In genomic region chr16:92286609-92287008, GRCm38 (mm10) we compare ENCODE assay signal across 9 mouse cellular contexts. TPM values are rescaled to one million over a fixed set of nuclear protein-coding genes. Genes with fewer than 3 reads are reported as not detected.
DNase-seq lines count a peak whose midpoint lies in the region; ATAC-seq and TF ChIP-seq lines count a peak whose summit lies in the region.
"Had no signal": no experiment of that assay in that cellular context is flagged by ENCODE, and none has a peak within 500 bp of the region (broad histone marks: within the 10 kb centered on the region; RNA-seq: fewer than 3 reads in every experiment).

No protein-coding gene starts in this region.

- in situ Hi-C loops in CH12.LX (cut with MboI; ENCODE audit: low pct_ligation_motif_present, low pct_unique_long_range_greater_than_20kb, low sequenced_read_pairs) = loop anchor here (25.0 kb wide), 2 partner anchors 574 to 924 kb away; partner anchors contain the start of gene Ifnar2

- peak; percentile 85 for DNase-seq in CH12.LX (ENCODE audit: extremely low read depth)
- DNase-seq in adrenal gland, adult 2 months = peak; percentile 82
- DNase-seq in embryo, embryonic 10 days (ENCODE audit: low spot score) = peak; percentile 90
- peak; percentile 66 to 94 for DNase-seq in heart, adult 18-20 months
- DNase-seq in large intestine, adult 2 months (ENCODE audit: low read depth, low spot score) = peak; percentile 56
- DNase-seq in lung, embryonic 14.5 days = peak; percentile 96
- DNase-seq in right cerebral cortex, adult 2 months (ENCODE audit: low spot score in 2 of 2) = peak; percentile 94
- peak; percentile 69 for DNase-seq in urinary bladder, adult 2 months (ENCODE audit: low spot score)

- TF ChIP-seq RAD21 in CH12.LX (IDR thresholded peaks at IDR 0.05; ENCODE audit: low read depth, low read length) = peak; percentile 81

- peaks cover 36% of the 10 kb centered on the region for H3K27me3 ChIP-seq in CH12.LX (replicated peaks)
- H3K27me3 ChIP-seq in lung, embryonic 14.5 days (ENCODE audit: insufficient read depth, low read length) = no peaks in the 10 kb centered on the region

- peaks cover 0 to 2% of the 10 kb centered on the region in 2 experiments; a peak in 1 of 4 replicates for H3K4me1 ChIP-seq in CH12.LX (ENCODE audit: control insufficient read depth in 1 of 2, insufficient read depth in 2 of 2)
- no peaks in the 10 kb centered on the region for H3K4me1 ChIP-seq in lung, embryonic 14.5 days (ENCODE audit: insufficient read depth)
- H3K4me1 ChIP-seq: liver, embryonic 15.5 days had no signal

- no peak for TF ChIP-seq POLR2A in CH12.LX (IDR thresholded peaks at IDR 0.05; ENCODE audit: low read depth, low read length)

- H3K4me3 ChIP-seq in CH12.LX (replicated peaks in 1 of 3; ENCODE audit: low read depth in 2 of 3, low read length in 2 of 3, poor library complexity in 1 of 3) = no peak overlapping the region
- H3K4me3 ChIP-seq in lung, embryonic 14.5 days (ENCODE audit: low read depth, low read length) = no peak overlapping the region
- H3K4me3 ChIP-seq: liver, embryonic 15.5 days had no signal

- dilution Hi-C loops in CH12.LX (cut with MboI; ENCODE audit: extremely low pct_ligation_motif_present, extremely low pct_unique_long_range_greater_than_20kb, low sequenced_read_pairs) = no loop called here

- no peak overlapping the region for H3K27ac ChIP-seq in CH12.LX (ENCODE audit: insufficient read depth, low read depth)
- no peak overlapping the region for H3K27ac ChIP-seq in lung, embryonic 14.5 days (ENCODE audit: low read depth)
- H3K27ac ChIP-seq: liver, embryonic 15.5 days had no signal

- TF ChIP-seq CTCF in CH12.LX (conservative IDR thresholded peaks at IDR 0.05 in 1 of 2, IDR thresholded peaks at IDR 0.05 in 1 of 2; ENCODE audit: low read depth in 2 of 2, low read length in 2 of 2) = peak; percentile 93 to 94
- peak; percentile 93 for TF ChIP-seq CTCF in lung, embryonic 14.5 days (IDR thresholded peaks at IDR 0.05; ENCODE audit: low read depth)

- no peak overlapping the region for H3K4me2 ChIP-seq in CH12.LX (ENCODE audit: insufficient read depth, low read depth, poor library complexity, severe bottlenecking)
- no peak overlapping the region for H3K4me2 ChIP-seq in lung, embryonic 14.5 days
- H3K4me2 ChIP-seq: liver, embryonic 15.5 days had no signal

- no peaks in the 10 kb centered on the region for H3K36me3 ChIP-seq in CH12.LX (replicated peaks in 1 of 2; ENCODE audit: control insufficient read depth in 1 of 2, insufficient read depth in 1 of 2, low read length in 1 of 2)
- H3K36me3 ChIP-seq in lung, embryonic 14.5 days (ENCODE audit: insufficient read depth) = no peaks in the 10 kb centered on the region
- H3K36me3 ChIP-seq: liver, embryonic 15.5 days had no signal

- no peaks in the 10 kb centered on the region for H3K9me3 ChIP-seq in CH12.LX (replicated peaks; ENCODE audit: low read length)
- no peaks in the 10 kb centered on the region for H3K9me3 ChIP-seq in lung, embryonic 14.5 days (ENCODE audit: low read depth, low read length)
- H3K9me3 ChIP-seq: liver, embryonic 15.5 days had no signal

- ATAC-seq in lung, embryonic 14.5 days (ENCODE audit: insufficient read depth) = no peak

- TF ChIP-seq EP300 in CH12.LX (IDR thresholded peaks at IDR 0.05; ENCODE audit: low read length) = no peak

- no peak overlapping the region for H3K9ac ChIP-seq in CH12.LX (ENCODE audit: insufficient read depth, low read depth)
- no peak overlapping the region for H3K9ac ChIP-seq in lung, embryonic 14.5 days
- H3K9ac ChIP-seq: liver, embryonic 15.5 days had no signal

- WGBS in large intestine, adult 2 months = 8% methylated on average over 7 of the region's 7 CpGs
- 10% methylated on average over 7 of the region's 7 CpGs for WGBS in lung, embryonic 14.5 days

- no peaks in the 10 kb centered on the region for H3K79me2 ChIP-seq in CH12.LX (replicated peaks; ENCODE audit: control insufficient read depth, extremely low read depth, insufficient read depth, poor library complexity, severe bottlenecking)

TF ChIP-seq in CH12.LX, 34 proteins besides CTCF, POLR2A, EP300 and RAD21:
- peak; percentile 96 for TF ChIP-seq SMC3 (IDR thresholded peaks at IDR 0.05; ENCODE audit: low read depth, low read length)
- peak; percentile 61 for TF ChIP-seq ZC3H11A (IDR thresholded peaks at IDR 0.05; ENCODE audit: low read depth, low read length)
- TF ChIP-seq E2F4 (IDR thresholded peaks at IDR 0.05; ENCODE audit: insufficient replicate concordance, low read depth, low read length) = no peak

RNA-seq across cellular contexts. Expression of gene Kcne2, which starts 5.6 kb away (rescaled TPM):
- total RNA-seq in CH12.LX (2012; rRNA removed) (not detected in 2 replicates), CH12.LX (2014; rRNA removed) (not detected in 2 replicates)
- polyA plus RNA-seq in CH12.LX (2012; ENCODE audit: insufficient read length, low read depth) = not detected in 2 replicates
- not detected for total RNA-seq in adrenal gland, adult 2 months (2021)
- not detected in 2 replicates for polyA plus RNA-seq in adrenal gland, adult 2 months (2012; rRNA removed)
- not detected for total RNA-seq in heart, adult 18-20 months (2021)
- polyA plus RNA-seq in large intestine, adult 2 months (2012; rRNA removed) = not detected in 2 replicates
- 0.21 and 0.26 TPM in 2 replicates for polyA plus RNA-seq in lung, embryonic 14.5 days (2014; fragmentation: Nextera tagmentation; extraction: Ambion mirVana)
- polyA plus RNA-seq in urinary bladder, adult 2 months (2012; rRNA removed) = not detected in 2 replicates
- polyA plus RNA-seq: liver, embryonic 15.5 days had no signal

RNA-seq across cellular contexts. Expression of gene Smim11, which starts 14.5 kb away (rescaled TPM):
- total RNA-seq in CH12.LX (2012; rRNA removed) = 85.8 and 121 TPM in 2 replicates
- total RNA-seq in CH12.LX (2014; rRNA removed) = 93.0 and 97.4 TPM in 2 replicates
- polyA plus RNA-seq in CH12.LX (2012; ENCODE audit: insufficient read length, low read depth) = 125 and 127 TPM in 2 replicates
- total RNA-seq in adrenal gland, adult 2 months (2021) = 10 to 100 TPM; 69.5 to 72.8 TPM
- 75.0 and 78.7 TPM in 2 replicates for polyA plus RNA-seq in adrenal gland, adult 2 months (2012; rRNA removed)
- 10 to 100 TPM; 80.8 to 88.3 TPM for total RNA-seq in heart, adult 18-20 months (2021)
- polyA plus RNA-seq in large intestine, adult 2 months (2012; rRNA removed) = 21.2 and 24.0 TPM in 2 replicates
- polyA plus RNA-seq in lung, embryonic 14.5 days (2014; fragmentation: Nextera tagmentation; extraction: Ambion mirVana) = 130 and 134 TPM in 2 replicates
- polyA plus RNA-seq in urinary bladder, adult 2 months (2012; rRNA removed) = 60.7 and 70.4 TPM in 2 replicates

RNA-seq across cellular contexts. Expression of gene Fam243, which starts 34.6 kb away (rescaled TPM):
- total RNA-seq in CH12.LX (2012; rRNA removed) (not detected in 2 replicates), CH12.LX (2014; rRNA removed) (not detected in 2 replicates)
- polyA plus RNA-seq in CH12.LX (2012; ENCODE audit: insufficient read length, low read depth) = not detected in 2 replicates
- total RNA-seq in adrenal gland, adult 2 months (2021) = not detected
- polyA plus RNA-seq in adrenal gland, adult 2 months (2012; rRNA removed) = not detected in 2 replicates
- 1 to 10 TPM in 1 of 2 experiments, under 1 TPM in 1; 0.87 to 1.1 TPM for total RNA-seq in heart, adult 18-20 months (2021)
- not detected in 2 replicates for polyA plus RNA-seq in large intestine, adult 2 months (2012; rRNA removed)
- not detected in 2 replicates for polyA plus RNA-seq in lung, embryonic 14.5 days (2014; fragmentation: Nextera tagmentation; extraction: Ambion mirVana)
- not detected in 2 replicates for polyA plus RNA-seq in urinary bladder, adult 2 months (2012; rRNA removed)
- polyA plus RNA-seq: liver, embryonic 15.5 days had no signal
